In the genomic region with DNA sequence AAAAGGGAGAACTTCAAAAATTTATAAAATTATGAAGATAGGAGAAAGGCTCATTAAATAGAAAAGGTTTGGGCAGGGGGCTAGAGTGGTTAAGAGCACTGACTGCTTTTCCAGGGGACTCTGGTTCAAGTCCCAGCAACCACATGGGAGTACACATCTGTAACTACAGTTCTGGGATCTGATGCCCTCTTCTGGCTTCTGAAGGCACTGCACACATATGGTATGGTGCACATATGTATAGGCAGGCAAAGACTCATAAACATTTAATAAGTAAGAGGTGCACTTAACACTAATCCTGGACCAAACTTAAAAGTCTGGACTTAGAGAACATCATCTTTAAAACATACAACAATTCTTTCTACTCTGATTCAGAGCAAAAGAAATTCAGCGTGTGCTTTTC, we compare ENCODE assay signal across 21 mouse cellular contexts. TPM values are rescaled to one million over a fixed set of nuclear protein-coding genes. Genes with fewer than 3 reads are reported as not detected.
A peak's percentile ranks its signal among the peaks of the same experiment; 100 is the strongest.
DNase-seq lines count a peak whose midpoint lies in the region; ATAC-seq and TF ChIP-seq lines count a peak whose summit lies in the region.
"Had no signal": no experiment of that assay in that cellular context is flagged by ENCODE, and none has a peak within 500 bp of the region (broad histone marks: within the 10 kb centered on the region; RNA-seq: fewer than 3 reads in every experiment).

No protein-coding gene starts in this region.

- H3K27me3 ChIP-seq in intestine, postnatal 0 days (replicated peaks; ENCODE audit: control insufficient read depth, insufficient read depth, low read length): no peaks in the 10 kb centered on the region
- H3K27me3 ChIP-seq in intestine, embryonic 15.5 days (replicated peaks): no peaks in the 10 kb centered on the region
- no peaks in the 10 kb centered on the region for H3K27me3 ChIP-seq in lung, embryonic 14.5 days (ENCODE audit: insufficient read depth, low read length)
- H3K27me3 ChIP-seq: embryonic facial prominence, embryonic 12.5 days; forebrain, embryonic 13.5 days; midbrain, embryonic 13.5 days had no signal

- peak; percentile 16 for DNase-seq in lung, embryonic 14.5 days
- no peak for DNase-seq in lung, postnatal 14 days
- peak; percentile 43 for DNase-seq in ES-CJ7 (ENCODE audit: low read depth, low spot score)
- DNase-seq in adrenal gland, adult 2 months: no peak
- DNase-seq: adrenal gland, adult 8-10 months; cerebellum, adult 11-12 months; cerebellum, postnatal 10 days; gastrocnemius, postnatal 14 days; heart, adult 11 months; heart, postnatal 10 days; kidney, adult 2 months; kidney, postnatal 14 days; layer of hippocampus, postnatal 36 days; lung, postnatal 10 days had no signal

- no peak overlapping the region for H3K4me3 ChIP-seq in intestine, postnatal 0 days (ENCODE audit: low read depth, low read length)
- no peak overlapping the region for H3K4me3 ChIP-seq in intestine, embryonic 15.5 days (replicated peaks)
- no peak overlapping the region for H3K4me3 ChIP-seq in lung, embryonic 14.5 days (ENCODE audit: low read depth, low read length)
- H3K4me3 ChIP-seq: embryonic facial prominence, embryonic 12.5 days; forebrain, embryonic 13.5 days; midbrain, embryonic 13.5 days had no signal

- H3K4me1 ChIP-seq in intestine, postnatal 0 days (replicated peaks; ENCODE audit: control insufficient read depth, insufficient read depth, low read length): no peaks in the 10 kb centered on the region
- H3K4me1 ChIP-seq in intestine, embryonic 15.5 days (replicated peaks): no peaks in the 10 kb centered on the region
- no peaks in the 10 kb centered on the region for H3K4me1 ChIP-seq in lung, embryonic 14.5 days (ENCODE audit: insufficient read depth)
- H3K4me1 ChIP-seq: embryonic facial prominence, embryonic 12.5 days; forebrain, embryonic 13.5 days; midbrain, embryonic 13.5 days had no signal

- no peak overlapping the region for H3K9ac ChIP-seq in intestine, postnatal 0 days (ENCODE audit: low read depth, low read length)
- H3K9ac ChIP-seq in intestine, embryonic 15.5 days: no peak overlapping the region
- H3K9ac ChIP-seq in lung, embryonic 14.5 days: no peak overlapping the region
- H3K9ac ChIP-seq: embryonic facial prominence, embryonic 12.5 days; forebrain, embryonic 13.5 days; midbrain, embryonic 13.5 days had no signal

- peak; percentile 21; the same call in 1 of the 2 replicates for TF ChIP-seq CTCF in intestine, postnatal 0 days (IDR thresholded peaks at IDR 0.05; ENCODE audit: low read depth)
- TF ChIP-seq CTCF in lung, embryonic 14.5 days (IDR thresholded peaks at IDR 0.05; ENCODE audit: low read depth): peak; percentile 11; the same call in 1 of the 2 replicates

- no peak overlapping the region for H3K4me2 ChIP-seq in intestine, postnatal 0 days (replicated peaks; ENCODE audit: low read depth)
- H3K4me2 ChIP-seq in intestine, embryonic 15.5 days (replicated peaks): no peak overlapping the region
- no peak overlapping the region for H3K4me2 ChIP-seq in lung, embryonic 14.5 days
- H3K4me2 ChIP-seq: embryonic facial prominence, embryonic 12.5 days; forebrain, embryonic 13.5 days; heart, embryonic 11.5 days; midbrain, embryonic 13.5 days had no signal

- no peak overlapping the region for H3K27ac ChIP-seq in intestine, postnatal 0 days (ENCODE audit: low read depth, low read length)
- no peak overlapping the region for H3K27ac ChIP-seq in intestine, embryonic 15.5 days
- H3K27ac ChIP-seq in lung, embryonic 14.5 days (ENCODE audit: low read depth): no peak overlapping the region
- H3K27ac ChIP-seq: embryonic facial prominence, embryonic 12.5 days; forebrain, embryonic 13.5 days; midbrain, embryonic 13.5 days had no signal

- ATAC-seq in intestine, postnatal 0 days: no peak
- no peak for ATAC-seq in intestine, embryonic 15.5 days
- ATAC-seq in lung, embryonic 14.5 days (ENCODE audit: insufficient read depth): no peak
- ATAC-seq in megakaryocyte progenitor cell, adult 5-6 weeks (replicated peaks; ENCODE audit: poor library complexity): 0 out of 2 replicates have a peak, but pooled peaks have one; percentile 31
- ATAC-seq: forebrain, embryonic 13.5 days; midbrain, embryonic 13.5 days had no signal

- WGBS in intestine, postnatal 0 days: 98% methylated on average over 1 of the region's 1 CpGs
- WGBS in intestine, embryonic 15.5 days: 91% methylated on average over 1 of the region's 1 CpGs
- WGBS in lung, embryonic 14.5 days: 94% methylated on average over 1 of the region's 1 CpGs

- H3K36me3 ChIP-seq in intestine, postnatal 0 days (ENCODE audit: control insufficient read depth, insufficient read depth): no peaks in the 10 kb centered on the region
- H3K36me3 ChIP-seq in intestine, embryonic 15.5 days: peaks cover 3% of the 10 kb centered on the region; the same call in 1 of the 2 replicates
- peaks cover 22% of the 10 kb centered on the region; the same call in 1 of the 2 replicates for H3K36me3 ChIP-seq in lung, embryonic 14.5 days (ENCODE audit: insufficient read depth)

- H3K9me3 ChIP-seq in intestine, postnatal 0 days (ENCODE audit: control insufficient read depth): no peaks in the 10 kb centered on the region
- H3K9me3 ChIP-seq in intestine, embryonic 15.5 days: no peaks in the 10 kb centered on the region
- no peaks in the 10 kb centered on the region for H3K9me3 ChIP-seq in lung, embryonic 14.5 days (ENCODE audit: low read depth, low read length)
- H3K9me3 ChIP-seq: embryonic facial prominence, embryonic 12.5 days; forebrain, embryonic 13.5 days; midbrain, embryonic 13.5 days had no signal

RNA-seq across cellular contexts. Expression of a gene that starts 50.8 kb away (rescaled TPM):
- 168 and 169 TPM in 2 replicates for polyA plus RNA-seq in intestine, postnatal 0 days (2015; fragmentation: Nextera tagmentation; extraction: Ambion mirVana)
- polyA plus RNA-seq in intestine, embryonic 15.5 days (2015; fragmentation: Nextera tagmentation; extraction: Ambion mirVana): 193 and 197 TPM in 2 replicates
- 266 and 281 TPM in 2 replicates for polyA plus RNA-seq in lung, embryonic 14.5 days (2014; fragmentation: Nextera tagmentation; extraction: Ambion mirVana)
- 133 and 147 TPM in 2 replicates for total RNA-seq in megakaryocyte progenitor cell, adult 5-6 weeks (2015)
- 68.4 and 77.5 TPM in 2 replicates for total RNA-seq in megakaryocyte progenitor cell, adult 5-6 weeks (2017)
- total RNA-seq in adrenal gland, adult 2 months (2021): 10 to 100 TPM; 87.1 to 88.8 TPM
- 21.2 and 21.3 TPM in 2 replicates for polyA plus RNA-seq in adrenal gland, adult 2 months (2012; rRNA removed)

RNA-seq across cellular contexts. Expression of a gene that starts 56.2 kb away (rescaled TPM):
- polyA plus RNA-seq in intestine, postnatal 0 days (2015; fragmentation: Nextera tagmentation; extraction: Ambion mirVana): 4.7 and 7.2 TPM in 2 replicates
- polyA plus RNA-seq in intestine, embryonic 15.5 days (2015; fragmentation: Nextera tagmentation; extraction: Ambion mirVana): 15.6 and 17.5 TPM in 2 replicates
- polyA plus RNA-seq in lung, embryonic 14.5 days (2014; fragmentation: Nextera tagmentation; extraction: Ambion mirVana): 36.1 and 39.4 TPM in 2 replicates
- total RNA-seq in megakaryocyte progenitor cell, adult 5-6 weeks (2015): 24.5 and 25.6 TPM in 2 replicates
- 15.2 and 26.8 TPM in 2 replicates for total RNA-seq in megakaryocyte progenitor cell, adult 5-6 weeks (2017)
- 10 to 100 TPM; 52.1 to 71.8 TPM for total RNA-seq in adrenal gland, adult 2 months (2021)
- polyA plus RNA-seq in adrenal gland, adult 2 months (2012; rRNA removed): 8.4 and 9.5 TPM in 2 replicates

Comparison
In these comparisons a context has a peak if more than half of its experiments do, and no peak if none do; other contexts are left out.
1. DNase-seq: peak in lung, embryonic 14.5 days (single experiment) and ES-CJ7 (single experiment); none in lung, postnatal 14 days (single experiment) and adrenal gland, adult 2 months (single experiment).